Mouse (Mus musculus) C2C12 (cell line): ENCODE data around the gene Lpar1. TPM values are rescaled to one million over a fixed set of nuclear protein-coding genes. Genes with fewer than 3 reads are reported as not detected.
A peak's percentile ranks its signal among the peaks of the same experiment; 100 is the strongest.

Experiments
- H3K27me3 ChIP-seq: one replicate; pipeline ENCODE4 v1.6.1; 2011; ENCODE audit not compliant: control insufficient read depth, insufficient read depth, insufficient read length
- H3K36me3 ChIP-seq: one replicate; pipeline ENCODE4 v1.6.1; 2011; ENCODE audit not compliant: control insufficient read depth, insufficient read depth
- H3K4me3 ChIP-seq: one replicate; pipeline ENCODE4 v1.5.1; 2011; ENCODE audit warnings: mild to moderate bottlenecking, control low read depth; ENCODE audit not compliant: poor library complexity, insufficient read depth, severe bottlenecking
- H3K79me2 ChIP-seq: one replicate; pipeline ENCODE4 v1.6.1; 2011; ENCODE audit not compliant: control insufficient read depth, insufficient read depth
- H3K79me3 ChIP-seq: one replicate; pipeline ENCODE4 v1.6.1; 2011; ENCODE audit warnings: low read depth, control low read depth
- H3ac ChIP-seq: one replicate; pipeline ENCODE3; 2011; ENCODE audit warnings: low read depth; ENCODE audit not compliant: control insufficient read depth, insufficient read length
- CEBPB ChIP-seq: IDR thresholded peaks from one replicate; pipeline ENCODE4 v1.6.1; 2011; ENCODE audit warnings: low read depth, mild to moderate bottlenecking, control low read depth, moderate library complexity
- CTCF ChIP-seq: IDR thresholded peaks from one replicate; pipeline ENCODE4 v1.5.1; 2011; ENCODE audit not compliant: control insufficient read depth, insufficient read depth, insufficient read length
- FOSL1 ChIP-seq: IDR thresholded peaks from one replicate; pipeline ENCODE4 v1.8.0; 2011; ENCODE audit warnings: mild to moderate bottlenecking, low read length; ENCODE audit not compliant: poor library complexity, insufficient read depth, severe bottlenecking
- MAX ChIP-seq: IDR thresholded peaks from one replicate; pipeline ENCODE4 v1.6.1; 2011; ENCODE audit warnings: mild to moderate bottlenecking, control low read depth
- MYOD1 ChIP-seq: IDR thresholded peaks from one replicate; pipeline ENCODE4 v1.6.1; 2011; ENCODE audit warnings: low read depth; ENCODE audit not compliant: control insufficient read depth, insufficient read length
- MYOG ChIP-seq: IDR thresholded peaks from one replicate; pipeline ENCODE4 v1.6.1; 2011; ENCODE audit not compliant: control insufficient read depth, insufficient read length; ENCODE audit errors: extremely low read depth
- USF1 ChIP-seq: IDR thresholded peaks from one replicate; pipeline ENCODE4 v1.6.1; 2011; ENCODE audit warnings: low read depth, mild to moderate bottlenecking, control low read depth, moderate library complexity
- long read RNA-seq, 2 experiments: library from polyadenylated mRNA; unstranded; transcript quantifications; one replicate each; pipeline ENCODE4 v2.0.0; 2019 to 2020
- polyA plus RNA-seq: library from polyadenylated mRNA; unstranded; fragments of >200 nt; fragmentation: generic; extraction: Trizol; gene quantifications from one replicate; pipeline ENCODE4 v1.2.1, GENCODE M21; 2012; ENCODE audit warnings: missing spikeins

The Lpar1 gene
- polyA plus RNA-seq = 14.4 TPM
- long read RNA-seq, experiment 1, transcript Lpar1-201 (4 exons, 3,512 nt) = major isoform, 11 of 30 reads
- long read RNA-seq, experiment 1, partial matches to known transcripts = 0 of 30 reads
- long read RNA-seq, experiment 1, other reads (novel, unspliced or antisense) = 19 of 30 reads
- long read RNA-seq, experiment 2, transcript Lpar1-205 (4 exons, 3,421 nt) = minor isoform, 14 of 364 reads
- long read RNA-seq, experiment 2, transcript Lpar1-201 (4 exons, 3,512 nt) = major isoform, 253 of 364 reads
- long read RNA-seq, experiment 2, partial matches to known transcripts = 9 of 364 reads
- long read RNA-seq, experiment 2, other reads (novel, unspliced or antisense) = 88 of 364 reads

GRCm38 (mm10) chr4:58553631-58554358, at the start of gene Lpar1:
Gene Lpar1 (minus strand): TSS chr4:58553898.
- Histone ChIP-seq H3K27me3 (no peaks in the 10 kb centered on the region), H3ac (peak within 1 kb of the TSS; percentile 95), H3K79me2 (peaks cover 40% of the 10 kb centered on the region), H3K4me3 (peak within 1 kb of the TSS; percentile 56), H3K79me3 (peaks cover 20% of the 10 kb centered on the region), H3K36me3 (peaks cover 11% of the 10 kb centered on the region)
- TF ChIP-seq MYOD1 = no peak
- TF ChIP-seq FOSL1 = no peak
- no peak for TF ChIP-seq MAX
- TF ChIP-seq USF1 = no peak
- TF ChIP-seq CTCF = no peak
- no peak for TF ChIP-seq CEBPB
- no peak for TF ChIP-seq MYOG

GRCm38 (mm10) chr4:58585942-58586341, 32.2 kb upstream of the Lpar1 start:
- Histone ChIP-seq H3K36me3 (no peaks in the 10 kb centered on the region), H3K79me3 (no peaks in the 10 kb centered on the region), H3ac (no peak overlapping the region), H3K79me2 (no peaks in the 10 kb centered on the region), H3K4me3 (no peak overlapping the region), H3K27me3 (no peaks in the 10 kb centered on the region)
- TF ChIP-seq CEBPB (no peak), MAX (no peak)

GRCm38 (mm10) chr4:58581191-58581590, 27.5 kb upstream of the Lpar1 start:
- no peaks in the 10 kb centered on the region for H3K79me2 ChIP-seq
- H3K27me3 ChIP-seq = no peaks in the 10 kb centered on the region
- no peak overlapping the region for H3K4me3 ChIP-seq
- TF ChIP-seq FOSL1 = no peak
- peak; percentile 43 for TF ChIP-seq USF1
- no peak for TF ChIP-seq MYOG
- no peak for TF ChIP-seq CTCF
- TF ChIP-seq MYOD1 = no peak
- no peak for TF ChIP-seq CEBPB
- H3K79me3 ChIP-seq = no peaks in the 10 kb centered on the region
- H3K36me3 ChIP-seq = no peaks in the 10 kb centered on the region
- H3ac ChIP-seq = no peak overlapping the region

- Histone ChIP-seq H3ac (no peak overlapping the region), H3K4me3 (no peak overlapping the region), H3K27me3 (no peaks in the 10 kb centered on the region), H3K36me3 (no peaks in the 10 kb centered on the region), H3K79me2 (no peaks in the 10 kb centered on the region), H3K79me3 (no peaks in the 10 kb centered on the region)
- TF ChIP-seq CEBPB = no peak
- no peak for TF ChIP-seq MAX
- no peak for TF ChIP-seq USF1
- no peak for TF ChIP-seq MYOG
Measured at GRCm38 (mm10) chr4:58580516-58580915, 26.8 kb upstream of the Lpar1 start.

- H3K27me3 ChIP-seq = no peaks in the 10 kb centered on the region
- TF ChIP-seq CEBPB (no peak), MYOD1 (no peak)
- no peaks in the 10 kb centered on the region for H3K79me2 ChIP-seq
- H3K4me3 ChIP-seq = no peak overlapping the region
- no peaks in the 10 kb centered on the region for H3K36me3 ChIP-seq
- no peaks in the 10 kb centered on the region for H3K79me3 ChIP-seq
- no peak overlapping the region for H3ac ChIP-seq
Measured at GRCm38 (mm10) chr4:58580098-58580497, 26.4 kb upstream of the Lpar1 start.

- TF ChIP-seq USF1 = no peak
- TF ChIP-seq CTCF = no peak
- peak; percentile 77 for TF ChIP-seq MYOD1
- no peak for TF ChIP-seq CEBPB
- TF ChIP-seq MYOG = no peak
- no peak for TF ChIP-seq FOSL1
- no peaks in the 10 kb centered on the region for H3K79me2 ChIP-seq
Measured at GRCm38 (mm10) chr4:58578488-58578887, 24.8 kb upstream of the Lpar1 start.

More at GRCm38 (mm10) chr4:58578488-58578887, 24.8 kb upstream of the Lpar1 start:
- Histone ChIP-seq H3K27me3 (no peaks in the 10 kb centered on the region), H3ac (no peak overlapping the region), H3K79me3 (no peaks in the 10 kb centered on the region), H3K4me3 (no peak overlapping the region), H3K36me3 (no peaks in the 10 kb centered on the region)
